ENCODE assay signal across 8 mouse cellular contexts in the genomic region with DNA sequence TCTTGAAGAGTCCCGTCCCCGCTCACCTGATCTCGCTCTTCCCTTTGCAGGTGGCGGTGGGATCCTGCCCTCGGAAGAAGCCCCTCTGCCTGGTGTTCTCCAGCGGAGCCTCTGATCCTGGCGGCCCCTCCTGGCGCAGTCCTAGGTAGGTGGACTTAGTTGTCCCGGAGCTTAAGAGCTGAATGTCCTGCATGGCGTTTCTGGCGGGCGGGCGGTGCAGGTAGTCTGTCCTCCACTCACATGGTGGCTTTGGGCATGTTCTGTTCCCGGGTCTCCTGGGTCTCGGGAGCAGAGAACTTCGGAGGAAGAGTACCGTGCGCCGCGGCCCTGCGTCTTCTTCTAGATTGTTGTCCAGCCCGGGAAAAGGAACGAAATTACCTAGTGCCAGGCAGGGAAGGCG. TPM values are rescaled to one million over a fixed set of nuclear protein-coding genes. Genes with fewer than 3 reads are reported as not detected.
A peak's percentile ranks its signal among the peaks of the same experiment; 100 is the strongest.
DNase-seq lines count a peak whose midpoint lies in the region; ATAC-seq and TF ChIP-seq lines count a peak whose summit lies in the region.

No protein-coding gene starts in this region.

- peak overlapping the region; percentile 81 for H3K9ac ChIP-seq in kidney, embryonic 15.5 days
- H3K9ac ChIP-seq in midbrain, embryonic 14.5 days (replicated peaks; ENCODE audit: low read length), result peak overlapping the region; percentile 84

- POLR2A ChIA-PET in Patski (lab: Charles Lee), result interaction anchor here (1.0 kb wide), 1 partner anchor 16 kb away, joined by 3 read pairs; no protein-coding TSS in a partner anchor

- H3K4me1 ChIP-seq in kidney, embryonic 15.5 days, result peaks cover 27% of the 10 kb centered on the region
- H3K4me1 ChIP-seq in forebrain, embryonic 10.5 days, result peaks cover 23% of the 10 kb centered on the region
- peaks cover 17% of the 10 kb centered on the region for H3K4me1 ChIP-seq in midbrain, embryonic 14.5 days (ENCODE audit: control insufficient read depth, insufficient read depth, low read length)

- no peak for TF ChIP-seq CTCF in Patski (IDR thresholded peaks at IDR 0.05)

- peak overlapping the region; percentile 77 for H3K4me3 ChIP-seq in kidney, embryonic 15.5 days (replicated peaks)
- H3K4me3 ChIP-seq in forebrain, embryonic 10.5 days, result peak overlapping the region; percentile 83
- H3K4me3 ChIP-seq in midbrain, embryonic 14.5 days (replicated peaks; ENCODE audit: low read depth, low read length), result peak overlapping the region; percentile 74

- CTCF ChIA-PET in Patski (lab: Charles Lee), result interaction anchor here (0.9 to 1.3 kb wide), 2 partner anchors 9 to 55 kb away, joined by 3 read pairs; no protein-coding TSS in a partner anchor

- peak overlapping the region; percentile 75 for H3K27ac ChIP-seq in kidney, embryonic 15.5 days
- peak overlapping the region; percentile 93 for H3K27ac ChIP-seq in forebrain, embryonic 10.5 days
- H3K27ac ChIP-seq in midbrain, embryonic 14.5 days (replicated peaks; ENCODE audit: low read depth, low read length), result peak overlapping the region; percentile 87; the same call in 1 of the 2 replicates

- H3K36me3 ChIP-seq in kidney, embryonic 15.5 days, result peaks cover 17% of the 10 kb centered on the region
- peaks cover 35% of the 10 kb centered on the region for H3K36me3 ChIP-seq in forebrain, embryonic 10.5 days (replicated peaks)
- peaks cover 15% of the 10 kb centered on the region; the same call in 1 of the 2 replicates for H3K36me3 ChIP-seq in midbrain, embryonic 14.5 days (ENCODE audit: control insufficient read depth, insufficient read depth, low read length)

- no peak for ATAC-seq in kidney, embryonic 15.5 days (replicated peaks; ENCODE audit: low FRiP score)
- ATAC-seq in Patski, result peak; percentile 34
- no peak; the same call in 1 of the 2 replicates for ATAC-seq in midbrain, embryonic 14.5 days (ENCODE audit: low FRiP score, low TSS enrichment)

- no peak for DNase-seq in kidney, adult 9 months
- no peak for DNase-seq in Patski (ENCODE audit: low read depth, low spot score)
- DNase-seq in forebrain, embryonic 10.5 days (ENCODE audit: extremely low spot score, low spot score), result no peak
- peak; percentile 18 to 58 for DNase-seq in kidney, postnatal 36 days
- no peak for DNase-seq in midbrain, embryonic 14.5 days
- DNase-seq in B cell, adult 2 months, result no peak
- no peak for DNase-seq in right cerebral cortex, postnatal 10 days (ENCODE audit: low spot score in 2 of 2)

- under 1% methylated on average over 23 of the region's 24 CpGs for WGBS in kidney, embryonic 15.5 days
- WGBS in forebrain, embryonic 10.5 days, result under 1% methylated on average over 24 of the region's 24 CpGs
- WGBS in midbrain, embryonic 14.5 days, result 1% methylated on average over 23 of the region's 24 CpGs

- no peaks in the 10 kb centered on the region for H3K9me3 ChIP-seq in kidney, embryonic 15.5 days (replicated peaks)
- H3K9me3 ChIP-seq in forebrain, embryonic 10.5 days, result no peaks in the 10 kb centered on the region
- H3K9me3 ChIP-seq in midbrain, embryonic 14.5 days (ENCODE audit: control insufficient read depth, low read length), result no peaks in the 10 kb centered on the region

- no peaks in the 10 kb centered on the region for H3K27me3 ChIP-seq in kidney, embryonic 15.5 days
- H3K27me3 ChIP-seq in Patski, result no peaks in the 10 kb centered on the region
- H3K27me3 ChIP-seq in forebrain, embryonic 10.5 days (ENCODE audit: poor library complexity, severe bottlenecking), result no peaks in the 10 kb centered on the region
- no peaks in the 10 kb centered on the region for H3K27me3 ChIP-seq in midbrain, embryonic 14.5 days (ENCODE audit: control insufficient read depth, insufficient read depth, low read length)

- in situ Hi-C loops in Patski (cut with MboI; ENCODE audit: low pct_unique_long_range_greater_than_20kb), result loop anchor here (5.0 kb wide), 1 partner anchor 47 kb away; no protein-coding TSS in a partner anchor

- peak overlapping the region; percentile 91 for H3K4me2 ChIP-seq in kidney, embryonic 15.5 days
- H3K4me2 ChIP-seq in midbrain, embryonic 14.5 days (ENCODE audit: low read length), result peak overlapping the region; percentile 85

RNA-seq across cellular contexts. Expression of gene Rtl10, which starts 0.3 kb away (rescaled TPM):
- polyA plus RNA-seq in kidney, embryonic 15.5 days (2015; fragmentation: Nextera tagmentation; extraction: Ambion mirVana), result 3.1 and 3.3 TPM in 2 replicates
- 9.1 TPM for polyA plus RNA-seq in Patski (2021)
- 2.3 and 3.1 TPM in 2 replicates for polyA plus RNA-seq in forebrain, embryonic 10.5 days (2016; fragmentation: Nextera tagmentation; extraction: Ambion mirVana)
- 3.6 and 4.1 TPM in 2 replicates for polyA plus RNA-seq in midbrain, embryonic 14.5 days (2014; fragmentation: Nextera tagmentation; extraction: Ambion mirVana)

RNA-seq across cellular contexts. Expression of gene Gnb1l, which starts 0.5 kb away (rescaled TPM):
- polyA plus RNA-seq in kidney, embryonic 15.5 days (2015; fragmentation: Nextera tagmentation; extraction: Ambion mirVana), result 13.7 and 17.2 TPM in 2 replicates
- polyA plus RNA-seq in Patski (2021), result 9.9 TPM
- 17.2 and 22.5 TPM in 2 replicates for polyA plus RNA-seq in forebrain, embryonic 10.5 days (2016; fragmentation: Nextera tagmentation; extraction: Ambion mirVana)
- 14.8 and 15.9 TPM in 2 replicates for polyA plus RNA-seq in midbrain, embryonic 14.5 days (2014; fragmentation: Nextera tagmentation; extraction: Ambion mirVana)

Comparison
In these comparisons a context has a peak if more than half of its experiments do, and no peak if none do; other contexts are left out.
1. DNase-seq: peak in kidney, postnatal 36 days (2 of 2); none in kidney, adult 9 months (single experiment), Patski (single experiment), forebrain, embryonic 10.5 days (single experiment), midbrain, embryonic 14.5 days (single experiment), B cell, adult 2 months (0 of 2) and right cerebral cortex, postnatal 10 days (0 of 2).
2. Peak in every context shown above with its lines, with median percentiles within 50 percentile points of each other: H3K27ac ChIP-seq and H3K4me3 ChIP-seq.